Mouse (Mus musculus) frontal cortex, adult (tissue): ENCODE measurements around the gene Eps15l1.
A peak's percentile ranks its signal among the peaks of the same experiment; 100 is the strongest.

ENCODE experiments used
- ATAC-seq: cut with Nextera tagmentation; 2 replicates; pipeline ENCODE4 v1.9.2; 2017; ENCODE audit warnings: mild to moderate bottlenecking, moderate library complexity, mixed read lengths; ENCODE audit not compliant: low TSS enrichment

Eps15l1 gene

GRCm38 (mm10) chr8:72421362-72422335, at the start of gene Eps15l1:
Gene Eps15l1 (minus strand): TSS chr8:72421460.
- ATAC-seq, result peak; percentile 90

- ATAC-seq, result no peak
Measured at GRCm38 (mm10) chr8:72470684-72471083, 49.4 kb upstream of the Eps15l1 start.

- ATAC-seq, result no peak
Measured at GRCm38 (mm10) chr8:72469984-72470383, 48.7 kb upstream of the Eps15l1 start.

GRCm38 (mm10) chr8:72469243-72469642, 48.0 kb upstream of the Eps15l1 start:
- no peak for ATAC-seq

- no peak for ATAC-seq
Measured at GRCm38 (mm10) chr8:72464211-72464610, 43.0 kb upstream of the Eps15l1 start.

GRCm38 (mm10) chr8:72459881-72460533, 38.7 kb upstream of the Eps15l1 start:
- no peak for ATAC-seq

- ATAC-seq, result no peak
Measured at GRCm38 (mm10) chr8:72458457-72458856, 37.2 kb upstream of the Eps15l1 start.

- ATAC-seq, result no peak
Measured at GRCm38 (mm10) chr8:72457806-72458205, 36.5 kb upstream of the Eps15l1 start.

GRCm38 (mm10) chr8:72455317-72455716, 34.1 kb upstream of the Eps15l1 start:
- ATAC-seq, result no peak

- ATAC-seq, result no peak
Measured at GRCm38 (mm10) chr8:72453904-72454303, 32.6 kb upstream of the Eps15l1 start.

- no peak for ATAC-seq
Measured at GRCm38 (mm10) chr8:72451516-72451915, 30.3 kb upstream of the Eps15l1 start.

- ATAC-seq, result no peak
Measured at GRCm38 (mm10) chr8:72445071-72445470, 23.8 kb upstream of the Eps15l1 start.

GRCm38 (mm10) chr8:72443994-72444350, 22.7 kb upstream of the Eps15l1 start:
- peak; percentile 50 for ATAC-seq

- peak; percentile 99 for ATAC-seq
Measured at GRCm38 (mm10) chr8:72443338-72443993, 22.2 kb upstream of the Eps15l1 start, which contains the start of the genes Calr3 and 1700030K09Rik. Gene Calr3 (minus strand): TSS chr8:72443870. Gene 1700030K09Rik (plus strand): TSS chr8:72443880.

- no peak for ATAC-seq
Measured at GRCm38 (mm10) chr8:72438248-72439015, 17.2 kb upstream of the Eps15l1 start.

- no peak for ATAC-seq
Measured at GRCm38 (mm10) chr8:72434952-72435351, 13.7 kb upstream of the Eps15l1 start.

- no peak for ATAC-seq
Measured at GRCm38 (mm10) chr8:72429676-72430075, 8.4 kb upstream of the Eps15l1 start.

- ATAC-seq, result no peak
Measured at GRCm38 (mm10) chr8:72422926-72423325, 1.7 kb upstream of the Eps15l1 start.

GRCm38 (mm10) chr8:72420571-72421361, 494 bp downstream of the Eps15l1 start:
- no peak for ATAC-seq

GRCm38 (mm10) chr8:72418073-72418472, 3.2 kb downstream of the Eps15l1 start:
- no peak for ATAC-seq

- ATAC-seq, result no peak
Measured at GRCm38 (mm10) chr8:72415252-72415651, 6.0 kb downstream of the Eps15l1 start.
